Mouse (Mus musculus) CH12.LX (cell line): Measurements from ENCODE around the gene Lect2. TPM values are rescaled to one million over a fixed set of nuclear protein-coding genes. Genes with fewer than 3 reads are reported as not detected.

Experiments
- DNase-seq: peaks from one replicate; pipeline ENCODE4 v3.0.0-alpha.2; 2013; ENCODE audit errors: extremely low read depth
- H3K27ac ChIP-seq: 2 replicates; pipeline ENCODE4 v1.5.1; 2012; ENCODE audit warnings: low read depth, mild to moderate bottlenecking, control low read depth, moderate library complexity; ENCODE audit not compliant: insufficient read depth
- H3K27me3 ChIP-seq: replicated peaks from 2 replicates; pipeline ENCODE3; 2012; ENCODE audit warnings: inconsistent platforms
- H3K36me3 ChIP-seq, 2 experiments: replicated peaks in 1 of 2; 2 replicates each; pipeline versions ENCODE3 to v1.6.1; 2012; ENCODE audit warnings: inconsistent platforms in 1 of 2, low read length in 1 of 2, mild to moderate bottlenecking in 1 of 2, mixed read lengths in 1 of 2, moderate library complexity in 1 of 2; ENCODE audit not compliant: control insufficient read depth in 1 of 2, insufficient read depth in 1 of 2
- H3K4me1 ChIP-seq, 2 experiments: 2 replicates each; pipeline ENCODE4 v1.6.1; 2012; ENCODE audit warnings: inconsistent platforms in 1 of 2, moderate library complexity in 1 of 2; ENCODE audit not compliant: insufficient read depth in 2 of 2, control insufficient read depth in 1 of 2
- H3K4me2 ChIP-seq: 2 replicates; pipeline ENCODE4 v1.6.1; 2012; ENCODE audit warnings: low read depth, mild to moderate bottlenecking, control low read depth; ENCODE audit not compliant: poor library complexity, insufficient read depth, severe bottlenecking
- H3K4me3 ChIP-seq, 3 experiments: fragments of 150-350 bp in 1 of 3; sonication (generic) in 1 of 3; replicated peaks in 1 of 3; 2 replicates each; pipeline versions ENCODE3 to v1.5.1; 2011 to 2012; ENCODE audit warnings: low read depth in 2 of 3, low read length in 2 of 3, mild to moderate bottlenecking in 2 of 3, moderate library complexity in 2 of 3, control low read depth in 1 of 3, improper control_type of control experiment in 1 of 3, inconsistent platforms in 1 of 3, mixed read lengths in 1 of 3; ENCODE audit not compliant: poor library complexity in 1 of 3
- H3K79me2 ChIP-seq: replicated peaks from 2 replicates; pipeline ENCODE4 v1.6.1; 2012; ENCODE audit warnings: mild to moderate bottlenecking, moderate library complexity; ENCODE audit not compliant: control insufficient read depth, poor library complexity, insufficient read depth, severe bottlenecking; ENCODE audit errors: extremely low read depth
- H3K9ac ChIP-seq: 2 replicates; pipeline ENCODE4 v1.6.1; 2012; ENCODE audit warnings: low read depth, mild to moderate bottlenecking, control low read depth, moderate library complexity; ENCODE audit not compliant: insufficient read depth
- H3K9me3 ChIP-seq: replicated peaks from 2 replicates; pipeline ENCODE3; 2012; ENCODE audit warnings: low read length, inconsistent platforms, mixed read lengths
- BHLHE40 ChIP-seq: IDR thresholded peaks from 2 replicates; pipeline ENCODE4 v1.6.1; 2011; ENCODE audit warnings: mild to moderate bottlenecking, low read depth, low read length, improper control_type of control experiment
- CHD2 ChIP-seq: IDR thresholded peaks from 2 replicates; pipeline ENCODE4 v1.6.1; 2011; ENCODE audit warnings: low read length, improper control_type of control experiment
- CTCF ChIP-seq, 2 experiments: IDR thresholded peaks in 1 of 2; conservative IDR thresholded peaks in 1 of 2; 2 replicates each; pipeline ENCODE4 v1.5.1; 2011 to 2012; ENCODE audit warnings: low read depth in 2 of 2, low read length in 2 of 2, improper control_type of control experiment in 1 of 2, inconsistent platforms in 1 of 2, mild to moderate bottlenecking in 1 of 2, moderate library complexity in 1 of 2
- ETS1 ChIP-seq: conservative IDR thresholded peaks from 2 replicates; pipeline ENCODE4 v1.6.1; 2012; ENCODE audit warnings: low read depth, mild to moderate bottlenecking, inconsistent platforms, low read length, improper control_type of control experiment, moderate library complexity
- GABPA ChIP-seq: IDR thresholded peaks from 2 replicates; pipeline ENCODE4 v1.6.1; 2012; ENCODE audit warnings: low read depth, low read length, improper control_type of control experiment, inconsistent platforms; ENCODE audit not compliant: insufficient replicate concordance
- KAT2A ChIP-seq: IDR thresholded peaks from 2 replicates; pipeline ENCODE4 v1.6.1; 2012; ENCODE audit warnings: low read length, improper control_type of control experiment, inconsistent platforms; ENCODE audit not compliant: insufficient replicate concordance
- MAFK ChIP-seq: IDR thresholded peaks from 2 replicates; pipeline ENCODE4 v1.6.1; 2011; ENCODE audit warnings: low read length, improper control_type of control experiment; ENCODE audit not compliant: insufficient replicate concordance
- MAX ChIP-seq: IDR thresholded peaks from 2 replicates; pipeline ENCODE4 v1.6.1; 2011; ENCODE audit warnings: low read length, improper control_type of control experiment
- MAZ ChIP-seq: IDR thresholded peaks from 2 replicates; pipeline ENCODE4 v1.6.1; 2012; ENCODE audit warnings: low read depth, mild to moderate bottlenecking, inconsistent platforms, low read length, improper control_type of control experiment, moderate library complexity
- MXI1 ChIP-seq: IDR thresholded peaks from 2 replicates; pipeline ENCODE4 v1.6.1; 2011; ENCODE audit warnings: mild to moderate bottlenecking, low read depth, low read length, improper control_type of control experiment
- MYC ChIP-seq: IDR thresholded peaks from 2 replicates; pipeline ENCODE4 v1.6.1; 2011; ENCODE audit warnings: low read depth, mild to moderate bottlenecking, improper control_type of control experiment, low read length
- NELFE ChIP-seq: IDR thresholded peaks from 2 replicates; pipeline ENCODE4 v1.6.1; 2011; ENCODE audit warnings: low read depth, low read length, improper control_type of control experiment
- POLR2AphosphoS2 ChIP-seq: IDR thresholded peaks from 2 replicates; pipeline ENCODE4 v1.6.1; 2011; ENCODE audit warnings: low read depth, low read length, improper control_type of control experiment
- RAD21 ChIP-seq: IDR thresholded peaks from 2 replicates; pipeline ENCODE4 v1.6.1; 2011; ENCODE audit warnings: low read depth, mild to moderate bottlenecking, low read length, improper control_type of control experiment, moderate library complexity
- RCOR1 ChIP-seq: conservative IDR thresholded peaks from 2 replicates; pipeline ENCODE4 v1.6.1; 2012; ENCODE audit warnings: low read depth, mild to moderate bottlenecking, inconsistent platforms, low read length, improper control_type of control experiment
- TBP ChIP-seq: conservative IDR thresholded peaks from 2 replicates; pipeline ENCODE4 v1.6.1; 2011; ENCODE audit warnings: low read depth, low read length, improper control_type of control experiment
- USF1 ChIP-seq: IDR thresholded peaks from 2 replicates; pipeline ENCODE4 v1.6.1; 2014; ENCODE audit warnings: low read depth, mild to moderate bottlenecking, inconsistent platforms, low read length, improper control_type of control experiment
- USF2 ChIP-seq: conservative IDR thresholded peaks from 2 replicates; pipeline ENCODE4 v1.6.1; 2011; ENCODE audit warnings: low read depth, low read length, improper control_type of control experiment
- ZNF384 ChIP-seq: IDR thresholded peaks from 2 replicates; pipeline ENCODE4 v1.6.1; 2012; ENCODE audit warnings: low read depth, low read length, improper control_type of control experiment, inconsistent platforms
- dilution Hi-C: fragments of 300-500 bp; cut with MboI; formaldehyde crosslinking; loops from 2 replicates; pipeline ENCODE4 v1.14.3; 2020; ENCODE audit warnings: low sequenced_read_pairs; ENCODE audit not compliant: extremely low pct_unique_long_range_greater_than_20kb, extremely low pct_ligation_motif_present
- in situ Hi-C: fragments of 300-500 bp; cut with MboI; formaldehyde crosslinking; loops from 3 replicates; pipeline ENCODE4 v1.14.3; 2019; ENCODE audit warnings: low sequenced_read_pairs, low pct_ligation_motif_present, low pct_unique_long_range_greater_than_20kb, mixed read lengths
- polyA plus RNA-seq: library from polyadenylated mRNA; unstranded; fragments of >175 nt; gene quantifications from 2 replicates; pipeline ENCODE4 v1.2.1, GENCODE M21; 2012; ENCODE audit warnings: low read depth; ENCODE audit not compliant: insufficient read length
- total RNA-seq, 2 experiments: library from RNA; depleted of rRNA; stranded (reverse); fragments of 300-350 nt in 1 of 2; fragments of >200 nt in 1 of 2; gene quantifications; 2 replicates each; pipeline ENCODE4 v1.2.3; 2012 to 2014

Gene Lect2
- total and polyA plus RNA-seq, 3 experiments, result not detected

- H3K9me3 ChIP-seq, result no peaks in the 10 kb centered on the region
- in situ Hi-C loops, result no loop called here
- dilution Hi-C loops, result no loop called here
- peaks cover 81% of the 10 kb centered on the region for H3K27me3 ChIP-seq
- no peaks in the 10 kb centered on the region for H3K79me2 ChIP-seq
- no peak for TF ChIP-seq RAD21
- TF ChIP-seq MAFK, result no peak
- no peak for TF ChIP-seq KAT2A
- TF ChIP-seq MAZ, result no peak
- no peak for TF ChIP-seq ZNF384
- TF ChIP-seq GABPA, result no peak
- no peak for TF ChIP-seq NELFE
- no peak for TF ChIP-seq RCOR1
- TF ChIP-seq USF2, result no peak
- no peak for TF ChIP-seq POLR2AphosphoS2
- no peak for TF ChIP-seq MAX
- no peak for TF ChIP-seq MXI1
- TF ChIP-seq CHD2, result no peak
- TF ChIP-seq CTCF (conservative IDR thresholded peaks at IDR 0.05 in 1 of 2, IDR thresholded peaks at IDR 0.05 in 1 of 2; ENCODE audit: low read depth in 2 of 2, low read length in 2 of 2), result no peak
- no peak for TF ChIP-seq TBP
- no peak for TF ChIP-seq USF1
- TF ChIP-seq ETS1, result no peak
- no peak overlapping the region for H3K4me2 ChIP-seq
- no peak overlapping the region for H3K27ac ChIP-seq
- DNase-seq, result no peak
- H3K9ac ChIP-seq, result no peak overlapping the region
- no peaks in the 10 kb centered on the region for H3K4me1 ChIP-seq
- no peaks in the 10 kb centered on the region for H3K36me3 ChIP-seq
- no peak overlapping the region for H3K4me3 ChIP-seq
Measured at GRCm38 (mm10) chr13:56513595-56513994, 34.7 kb downstream of the Lect2 start.

- no peaks in the 10 kb centered on the region for H3K4me1 ChIP-seq
- no peak for TF ChIP-seq BHLHE40
- no peak for TF ChIP-seq NELFE
- TF ChIP-seq MYC, result no peak
- no peak for TF ChIP-seq KAT2A
- TF ChIP-seq, all 38 proteins: peak for 0
- no peak overlapping the region for H3K4me3 ChIP-seq
- DNase-seq, result no peak
- H3K27me3 ChIP-seq, result peaks cover 78% of the 10 kb centered on the region
- no peaks in the 10 kb centered on the region for H3K36me3 ChIP-seq
- H3K9ac ChIP-seq, result no peak overlapping the region
- no peaks in the 10 kb centered on the region for H3K79me2 ChIP-seq
- peaks cover 7% of the 10 kb centered on the region for H3K9me3 ChIP-seq
- dilution Hi-C loops, result no loop called here
- no peak overlapping the region for H3K4me2 ChIP-seq
- H3K27ac ChIP-seq, result no peak overlapping the region
- in situ Hi-C loops, result no loop called here
Measured at GRCm38 (mm10) chr13:56509796-56510195, 38.5 kb downstream of the Lect2 start.
